Mouse (Mus musculus) lung, postnatal 4 days (tissue): ENCODE measurements around the gene Nox1.

Source experiments
- DNase-seq, 2 experiments: peaks; one replicate each; pipeline ENCODE4 v3.0.0; 2021

The Nox1 gene

DNA sequence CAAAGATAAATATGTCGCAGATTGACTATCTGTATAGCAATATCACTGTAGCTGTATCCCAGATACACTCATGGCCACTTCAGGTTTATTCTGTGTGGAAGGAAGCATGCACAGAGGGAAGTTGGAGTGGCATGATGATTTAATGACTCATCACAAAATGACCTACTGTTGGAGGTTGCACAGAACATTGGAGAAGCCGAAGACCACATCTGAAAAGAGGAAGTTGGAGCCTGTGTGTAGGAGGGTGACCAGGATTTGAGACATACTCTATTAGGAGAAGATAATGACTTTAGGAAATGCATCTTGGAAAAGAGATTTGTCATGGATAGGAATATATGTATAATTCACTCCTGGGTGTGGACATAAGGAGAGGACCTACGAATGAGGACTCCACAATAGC, 105.3 kb downstream of the Nox1 start:
- DNase-seq: no peak

DNA sequence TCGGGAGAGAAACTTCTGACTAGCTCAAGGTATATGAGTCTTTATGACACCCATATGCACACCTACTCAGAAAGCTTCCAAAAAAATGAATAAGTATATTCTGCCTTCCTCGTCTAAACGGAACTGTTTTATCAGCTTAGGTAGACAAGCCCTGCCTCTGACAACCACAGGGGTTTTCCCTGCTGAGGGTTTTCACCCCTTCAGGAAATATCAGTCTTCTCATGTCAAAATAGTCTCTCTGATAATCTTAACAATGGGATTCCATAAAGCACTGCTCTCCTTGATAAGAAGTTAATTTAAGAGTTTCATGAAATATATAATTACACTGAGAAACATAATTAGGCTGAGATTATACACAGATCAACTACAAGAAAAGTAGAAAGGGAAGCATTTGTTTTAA, 110.0 kb downstream of the Nox1 start:
- no peak for DNase-seq

DNA sequence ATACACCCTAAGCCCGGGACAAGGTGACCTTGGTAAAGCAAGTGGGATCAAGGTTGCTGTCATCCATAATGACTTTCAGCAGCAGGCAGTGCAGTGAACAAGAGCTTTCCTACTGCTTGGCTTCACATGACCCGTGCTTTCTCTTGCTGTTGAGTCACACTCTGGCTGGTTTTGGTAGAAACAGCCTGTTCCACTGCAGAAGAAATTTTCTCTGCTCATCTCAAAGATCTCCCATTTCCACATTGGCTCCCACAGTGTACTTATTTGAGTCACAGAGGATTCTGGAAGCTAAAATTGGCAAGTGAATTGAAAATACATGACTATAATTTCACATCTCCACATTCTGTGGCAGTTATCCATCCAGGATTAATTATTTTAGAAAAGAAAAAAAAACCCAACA, 119.1 kb downstream of the Nox1 start:
- DNase-seq: no peak

DNA sequence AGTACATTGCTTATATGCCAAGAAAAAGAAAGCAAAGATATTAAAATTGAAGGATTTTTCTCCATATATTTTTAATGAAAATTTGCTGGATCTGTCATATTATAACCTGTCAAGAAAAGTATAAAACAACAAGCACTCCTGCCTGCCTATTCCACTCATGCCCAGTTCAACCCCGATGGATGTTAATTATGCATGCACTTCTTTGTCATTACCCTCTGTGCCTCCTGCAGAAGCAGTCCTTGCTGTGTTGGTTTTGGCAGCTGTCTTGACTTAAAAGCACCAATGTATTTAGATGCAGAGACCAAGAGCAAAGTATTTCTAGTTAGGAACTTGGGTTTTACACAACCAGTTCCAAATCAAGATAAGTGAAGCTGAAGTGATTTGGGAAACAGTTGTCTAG, 136.3 kb downstream of the Nox1 start:
- DNase-seq: no peak

DNA sequence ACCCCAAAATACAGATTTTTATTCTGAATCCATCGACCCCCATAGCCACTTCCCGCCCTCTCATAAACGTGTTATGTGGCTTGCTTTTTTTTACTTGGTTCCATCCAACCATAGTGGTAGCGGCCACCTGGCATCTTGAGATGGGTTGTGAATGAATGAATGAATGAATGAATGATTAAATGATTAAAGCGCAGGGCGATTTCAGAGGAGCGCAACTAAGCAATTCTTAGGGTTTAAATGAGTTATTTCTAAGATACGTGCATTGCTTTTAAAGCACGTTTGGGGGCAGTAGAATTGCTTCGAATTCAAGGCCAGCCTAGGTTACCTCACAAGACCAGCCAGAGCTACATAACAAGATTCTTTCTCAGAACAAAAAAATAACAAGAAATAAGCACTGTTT, 162.0 kb downstream of the Nox1 start:
- peak in 1 of 2 experiments; percentile 5 for DNase-seq

DNA sequence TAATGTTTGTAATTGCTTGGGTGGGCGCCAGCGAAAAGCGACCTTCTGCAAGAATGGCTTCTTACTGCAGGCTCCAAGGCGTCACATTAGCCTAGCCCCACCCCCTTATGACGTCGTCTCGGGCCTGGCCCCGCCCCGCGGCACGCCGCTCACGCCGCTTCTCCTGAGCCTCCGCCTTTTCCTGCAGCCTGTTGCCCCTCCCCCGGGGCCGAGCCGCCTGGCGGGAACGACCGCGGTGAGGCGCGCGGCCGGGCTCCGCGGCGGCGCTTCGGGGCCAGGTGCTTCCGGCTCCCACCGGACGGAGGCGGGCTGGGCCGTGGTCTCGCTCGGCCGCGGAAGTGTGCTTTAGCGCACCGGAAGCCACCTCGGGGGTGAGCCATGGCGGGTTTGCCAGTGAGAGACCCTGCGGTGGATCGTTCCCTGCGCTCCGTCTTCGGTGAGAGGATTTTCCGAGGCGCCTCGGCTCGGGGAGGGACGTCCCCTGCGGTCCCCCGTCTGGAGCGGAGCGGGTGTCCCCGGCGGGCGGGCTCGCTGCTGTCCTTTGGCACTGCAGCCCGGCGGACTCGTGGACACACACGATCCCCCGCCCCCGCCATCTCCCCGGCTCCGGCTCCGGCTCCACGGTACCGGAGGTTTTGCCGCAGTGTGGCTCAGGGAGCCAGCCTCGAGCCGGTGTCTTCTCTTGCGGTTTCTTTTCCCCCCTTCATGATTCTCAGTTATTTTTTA, 162.6 kb downstream of the Nox1 start, which contains the start of gene Cstf2:
Gene Cstf2 (plus strand): TSS at position 201 of the 726 bp plus-strand sequence.
- DNase-seq: peak; percentile 96 to 97

DNA sequence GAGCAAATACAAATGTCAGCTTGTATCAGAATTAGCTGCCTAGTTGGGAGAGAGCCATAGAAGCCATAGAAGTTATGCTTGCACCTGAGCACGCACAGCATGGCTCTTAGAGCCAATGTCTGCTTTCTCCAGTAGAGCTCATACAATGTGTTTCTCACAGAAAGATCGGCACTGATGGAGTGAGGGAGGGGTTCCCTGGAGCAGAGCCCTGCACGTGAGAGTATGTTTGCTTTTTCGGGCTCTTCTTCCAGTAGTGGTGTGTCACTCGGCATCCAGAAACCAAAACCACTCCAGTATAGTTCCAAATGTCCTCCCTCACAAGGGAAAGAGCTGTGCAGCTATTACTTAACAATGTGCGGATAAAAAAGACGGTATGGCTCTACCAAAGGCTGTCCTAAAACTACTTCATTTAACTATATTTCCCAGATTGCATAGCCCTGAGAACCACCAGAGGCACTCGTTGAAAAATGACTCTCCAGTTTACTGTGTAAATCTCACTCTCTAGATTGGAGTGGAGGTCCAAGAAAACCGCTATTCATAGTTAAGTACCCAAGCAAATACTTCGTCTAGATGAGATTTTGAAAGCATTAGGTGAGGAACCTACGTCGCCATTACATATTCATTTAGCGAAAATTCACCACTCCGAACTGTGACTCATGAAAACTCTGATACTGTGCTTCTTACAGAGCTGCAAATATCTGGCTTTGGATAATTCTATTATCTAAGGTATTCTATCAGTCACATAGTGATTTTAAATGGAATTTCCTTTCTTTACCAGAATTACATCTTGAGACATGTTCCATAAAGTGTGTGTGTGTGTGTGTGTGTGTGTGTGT, 163.5 kb downstream of the Nox1 start:
- no peak for DNase-seq

DNA sequence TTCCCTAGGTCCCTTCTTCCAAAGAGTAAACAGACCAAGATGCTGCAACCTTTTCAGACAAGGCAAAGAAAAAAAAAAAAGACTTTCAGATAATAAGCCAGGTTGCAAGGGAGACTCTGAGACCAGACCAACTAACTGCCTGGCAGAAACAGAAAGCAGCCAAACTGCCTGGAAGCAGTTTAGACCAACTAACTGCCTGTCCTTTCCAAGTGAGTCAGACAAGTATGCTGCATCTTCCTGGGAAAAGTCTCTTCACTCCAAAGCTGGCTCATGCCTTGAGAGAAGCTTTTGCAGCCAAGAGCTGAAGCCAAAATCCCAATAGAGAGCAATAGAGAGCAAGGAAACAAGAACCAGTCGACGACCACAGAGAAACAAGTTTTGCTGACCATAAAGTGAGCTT, 164.9 kb downstream of the Nox1 start:
- no peak for DNase-seq

DNA sequence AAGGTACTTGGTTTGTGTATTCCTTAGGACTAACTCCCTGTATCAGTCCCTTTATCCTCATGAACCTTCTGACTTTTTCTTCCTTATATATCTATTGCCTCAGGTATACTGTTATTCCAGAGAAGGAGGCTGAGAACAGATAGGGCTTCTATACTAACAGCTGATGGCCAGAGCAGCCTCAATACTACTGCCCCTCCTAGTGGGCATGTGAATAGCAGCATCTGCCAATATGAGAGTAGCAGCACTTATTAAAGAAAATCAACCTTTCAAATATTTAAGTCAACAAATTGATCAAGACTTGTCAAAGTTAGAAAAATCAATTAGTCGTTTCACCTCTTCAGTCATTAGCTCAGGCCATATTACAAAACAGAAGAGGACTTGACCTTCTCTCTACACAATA, 172.8 kb downstream of the Nox1 start:
- DNase-seq: no peak
